Mouse (Mus musculus) forebrain, embryonic 12.5 days (tissue): ENCODE measurements around the gene Ss18l2. TPM values are rescaled to one million over a fixed set of nuclear protein-coding genes. Genes with fewer than 3 reads are reported as not detected.

Experiments
- ATAC-seq: fragments of 200-750 bp; cut with Nextera tagmentation; 2 replicates; pipeline ENCODE4 v1.8.0; 2017; ENCODE audit warnings: moderate TSS enrichment; ENCODE audit not compliant: low FRiP score
- H3K27ac ChIP-seq: fragments of 300-500 bp; sonication (generic); 2 replicates; pipeline ENCODE4 v1.5.1; 2016; ENCODE audit warnings: mild to moderate bottlenecking
- H3K27me3 ChIP-seq: fragments of 300-500 bp; sonication (generic); 2 replicates; pipeline ENCODE4 v1.6.1; 2016; ENCODE audit warnings: mild to moderate bottlenecking
- H3K36me3 ChIP-seq: fragments of 300-500 bp; sonication (generic); replicated peaks from 2 replicates; pipeline ENCODE4 v1.6.1; 2016; ENCODE audit warnings: mild to moderate bottlenecking
- H3K4me1 ChIP-seq: fragments of 300-500 bp; sonication (generic); 2 replicates; pipeline ENCODE4 v1.6.1; 2016
- H3K4me2 ChIP-seq: fragments of 300-500 bp; sonication (generic); 2 replicates; pipeline ENCODE4 v1.6.1; 2016; ENCODE audit warnings: mild to moderate bottlenecking, moderate library complexity
- H3K4me3 ChIP-seq: fragments of 300-500 bp; sonication (generic); replicated peaks from 2 replicates; pipeline ENCODE4 v1.5.1; 2016; ENCODE audit warnings: mild to moderate bottlenecking
- H3K9ac ChIP-seq: fragments of 300-500 bp; sonication (generic); 2 replicates; pipeline ENCODE4 v1.6.1; 2016; ENCODE audit warnings: mild to moderate bottlenecking
- H3K9me3 ChIP-seq: fragments of 300-500 bp; sonication (generic); 2 replicates; pipeline ENCODE4 v1.6.1; 2016
- WGBS: fragments of 180-500 bp; shearing (Covaris S2); methylation state at CpG from one replicate; pipeline ENCODE4 v1.1.7; 2016; 5-methylcytosine and 5-hydroxymethylcytosine counted together
- polyA plus RNA-seq: library from polyadenylated mRNA; unstranded; fragments of >200 nt; fragmentation: Nextera tagmentation; extraction: Ambion mirVana; gene quantifications from 2 replicates; pipeline ENCODE4 v1.2.1, GENCODE M21; 2016

Gene Ss18l2
- polyA plus RNA-seq, 1 experiment from 2014 or later = 104 TPM

- peak within 1 kb of the TSS; percentile 93 for H3K4me2 ChIP-seq
- H3K4me1 ChIP-seq = peaks cover 23% of the 10 kb centered on the region
- peak within 1 kb of the TSS; percentile 87 for H3K9ac ChIP-seq
- ATAC-seq = peak; percentile 98
- H3K36me3 ChIP-seq = peaks cover 4% of the 10 kb centered on the region; the same call in 1 of the 2 replicates
- H3K27me3 ChIP-seq = 0 out of 2 replicates have a peak, but pooled peaks cover 5% of the 10 kb centered on the region
- peak within 1 kb of the TSS; percentile 79 for H3K27ac ChIP-seq
- WGBS = 1% methylated on average over 65 of the region's 69 CpGs
- no peaks in the 10 kb centered on the region for H3K9me3 ChIP-seq
- peak within 1 kb of the TSS; percentile 92 for H3K4me3 ChIP-seq
Observed at GRCm38 (mm10) chr9:121704646-121705625, 5.2 kb upstream of the Ss18l2 start, which contains the start of gene Sec22c. Sec22c (minus strand) TSS chr9:121705490.

DNA sequence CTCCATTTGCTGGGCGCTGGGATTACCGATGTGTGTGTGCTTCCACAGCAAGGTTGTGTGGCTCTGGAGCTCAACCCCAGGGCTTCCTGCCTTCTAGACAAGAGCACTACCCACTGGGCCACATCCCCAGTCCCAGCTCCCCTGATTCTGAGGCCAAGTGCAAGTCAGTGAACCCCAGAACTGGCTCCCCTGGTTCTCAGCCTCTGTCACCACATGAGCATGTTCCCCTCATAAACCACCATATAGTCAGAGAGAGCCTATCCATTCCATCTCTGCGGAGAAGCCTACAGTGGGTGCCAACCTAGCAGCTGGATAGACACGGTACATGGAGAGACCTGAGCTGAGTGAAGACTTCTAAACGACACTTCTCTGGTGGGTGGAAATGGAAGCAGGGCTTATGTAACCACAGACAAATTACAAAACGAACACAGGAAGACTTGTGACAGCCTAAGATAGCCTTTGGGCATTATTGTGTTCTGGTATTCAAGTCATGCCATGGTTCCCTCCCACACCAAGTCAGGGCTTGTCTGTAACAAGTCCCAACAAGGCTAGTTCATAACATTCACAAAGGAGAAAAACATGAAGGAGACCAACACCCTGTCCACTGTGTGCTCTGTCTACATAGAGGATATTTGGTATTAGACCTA, 4.0 kb upstream of the Ss18l2 start:
- Histone ChIP-seq H3K4me1 (peaks cover 29% of the 10 kb centered on the region), H3K9me3 (no peaks in the 10 kb centered on the region), H3K9ac (peak overlapping the region; percentile 87; the same call in 1 of the 2 replicates), H3K4me3 (no peak overlapping the region), H3K4me2 (peak overlapping the region; percentile 93; the same call in 1 of the 2 replicates), H3K27me3 (0 out of 2 replicates have a peak, but pooled peaks cover 5% of the 10 kb centered on the region), H3K27ac (no peak overlapping the region), H3K36me3 (no peaks in the 10 kb centered on the region)
- no peak for ATAC-seq
- WGBS = 83% methylated on average over 6 of the region's 6 CpGs

- Histone ChIP-seq H3K4me1 (peaks cover 40% of the 10 kb centered on the region), H3K9ac (no peak overlapping the region), H3K27me3 (0 out of 2 replicates have a peak, but pooled peaks cover 5% of the 10 kb centered on the region), H3K4me2 (no peak overlapping the region), H3K9me3 (no peaks in the 10 kb centered on the region), H3K36me3 (0 out of 2 replicates have a peak, but pooled peaks cover 6% of the 10 kb centered on the region), H3K4me3 (no peak overlapping the region), H3K27ac (no peak overlapping the region)
- ATAC-seq = no peak
- 83% methylated on average over 6 of the region's 6 CpGs for WGBS
Observed at GRCm38 (mm10) chr9:121707801-121708200, 2.3 kb upstream of the Ss18l2 start.

DNA sequence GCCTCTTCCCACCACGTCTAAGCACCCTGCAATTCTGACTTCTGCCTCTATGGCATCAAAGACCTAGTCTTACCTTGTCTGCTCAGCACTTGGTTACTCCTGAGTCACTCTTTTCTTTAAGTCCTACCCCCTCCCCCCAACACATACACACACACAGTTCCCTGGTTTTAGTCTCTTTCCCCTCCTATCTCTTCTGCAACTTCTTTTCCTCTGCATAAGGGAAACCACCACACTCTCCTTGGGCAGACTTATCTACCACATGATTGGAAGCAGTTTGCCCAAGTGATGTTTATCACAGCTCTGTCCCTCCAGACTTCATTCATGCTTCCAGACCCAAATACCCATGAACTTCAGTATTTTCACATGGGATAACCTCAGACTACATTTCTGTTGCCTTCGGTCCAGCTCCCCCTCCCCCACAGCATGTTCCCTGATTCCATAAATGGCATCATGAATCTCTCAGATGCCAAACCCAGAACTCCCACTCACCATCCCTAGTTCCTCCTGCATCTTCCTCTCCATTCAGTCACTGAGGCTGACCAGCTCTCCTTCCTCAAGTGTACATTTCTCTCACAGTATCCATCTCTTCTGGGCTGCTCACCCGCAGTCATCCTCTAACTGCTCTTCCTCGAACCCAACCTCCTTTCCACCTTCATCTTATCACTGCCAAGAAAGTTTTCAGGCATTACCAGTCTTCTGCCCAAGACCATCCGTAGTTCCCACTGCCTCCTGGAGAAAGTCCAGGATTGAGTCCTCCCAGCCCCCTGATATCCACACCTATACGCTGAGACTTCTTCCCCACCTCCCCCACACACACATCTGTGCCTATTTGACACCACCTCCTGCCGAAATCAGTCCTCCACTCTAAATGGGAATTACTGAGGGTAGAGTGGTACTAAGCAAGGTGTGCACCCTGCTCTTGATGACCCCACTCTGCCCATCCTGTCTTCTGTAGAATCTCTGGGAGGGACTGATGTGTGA, 1.3 kb upstream of the Ss18l2 start:
- H3K4me3 ChIP-seq = no peak overlapping the region
- 69% methylated on average over 7 of the region's 7 CpGs for WGBS
- peaks cover 15% of the 10 kb centered on the region; the same call in 1 of the 2 replicates for H3K36me3 ChIP-seq
- H3K9ac ChIP-seq = no peak overlapping the region
- no peaks in the 10 kb centered on the region for H3K9me3 ChIP-seq
- H3K27ac ChIP-seq = no peak overlapping the region
- 0 out of 2 replicates have a peak, but pooled peaks cover 5% of the 10 kb centered on the region for H3K27me3 ChIP-seq
- no peak overlapping the region for H3K4me2 ChIP-seq
- H3K4me1 ChIP-seq = peaks cover 36% of the 10 kb centered on the region
- ATAC-seq = no peak

GRCm38 (mm10) chr9:121710584-121710975, 451 bp downstream of the Ss18l2 start:
- peak overlapping the region; percentile 88 for H3K27ac ChIP-seq
- H3K9me3 ChIP-seq = no peaks in the 10 kb centered on the region
- ATAC-seq = peak; percentile 30
- H3K4me2 ChIP-seq = peak overlapping the region; percentile 85
- under 1% methylated on average over 18 of the region's 18 CpGs for WGBS
- H3K36me3 ChIP-seq = peaks cover 15% of the 10 kb centered on the region; the same call in 1 of the 2 replicates
- H3K9ac ChIP-seq = peak overlapping the region; percentile 88
- 0 out of 2 replicates have a peak, but pooled peaks cover 5% of the 10 kb centered on the region for H3K27me3 ChIP-seq
- peak overlapping the region; percentile 87 for H3K4me3 ChIP-seq
- peaks cover 24% of the 10 kb centered on the region for H3K4me1 ChIP-seq

- no peak overlapping the region for H3K4me2 ChIP-seq
- no peak overlapping the region for H3K27ac ChIP-seq
- H3K27me3 ChIP-seq = no peaks in the 10 kb centered on the region
- ATAC-seq = no peak
- H3K9ac ChIP-seq = no peak overlapping the region
- H3K4me3 ChIP-seq = no peak overlapping the region
- 88% methylated on average over 2 of the region's 2 CpGs for WGBS
- peaks cover 15% of the 10 kb centered on the region; the same call in 1 of the 2 replicates for H3K36me3 ChIP-seq
- no peaks in the 10 kb centered on the region for H3K9me3 ChIP-seq
- peaks cover 16% of the 10 kb centered on the region for H3K4me1 ChIP-seq
Observed at GRCm38 (mm10) chr9:121717048-121717447, 6.9 kb downstream of the Ss18l2 start.

DNA sequence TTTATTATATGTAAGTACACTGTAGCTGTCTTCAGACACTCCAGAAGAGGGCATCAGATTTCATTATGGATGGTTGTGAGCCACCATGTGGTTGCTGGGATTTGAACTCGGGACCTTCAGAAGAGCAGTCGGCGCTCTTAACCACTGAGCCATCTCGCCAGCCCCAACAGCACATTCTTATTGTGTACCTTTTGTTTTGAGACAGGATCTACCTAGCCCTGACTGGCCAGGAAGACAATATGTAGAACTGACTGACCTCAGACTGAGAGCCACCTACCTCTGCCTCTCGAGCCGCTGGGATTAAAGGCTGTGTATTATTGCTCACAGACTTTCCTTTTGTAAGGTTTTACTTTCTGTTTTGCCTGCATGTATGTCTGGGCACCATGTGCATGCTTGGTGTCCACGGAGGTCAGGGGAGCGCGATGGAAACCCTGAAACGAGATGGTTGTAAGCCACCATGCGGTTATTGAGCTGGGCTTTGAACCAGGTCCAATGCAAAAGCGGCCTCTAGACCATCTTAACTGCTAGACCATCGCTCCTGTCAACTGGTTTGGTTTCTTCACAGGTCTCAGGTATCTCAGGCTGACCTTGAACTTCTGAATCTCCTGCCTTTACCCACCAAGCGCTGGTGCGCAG, 8.1 kb downstream of the Ss18l2 start:
- Histone ChIP-seq H3K27me3 (no peaks in the 10 kb centered on the region), H3K36me3 (peaks cover 5% of the 10 kb centered on the region; the same call in 1 of the 2 replicates), H3K27ac (peak overlapping the region; percentile 96), H3K4me3 (peak overlapping the region; percentile 97), H3K4me2 (peak overlapping the region; percentile 84), H3K9ac (peak overlapping the region; percentile 97), H3K9me3 (no peaks in the 10 kb centered on the region), H3K4me1 (peaks cover 13% of the 10 kb centered on the region)
- 64% methylated on average over 15 of the region's 15 CpGs for WGBS
- peak; percentile 5; the same call in 1 of the 2 replicates for ATAC-seq

GRCm38 (mm10) chr9:121718792-121719318, 8.7 kb downstream of the Ss18l2 start, which contains the start of gene Nktr:
Nktr (plus strand) TSS chr9:121719169.
- no peaks in the 10 kb centered on the region for H3K9me3 ChIP-seq
- no peaks in the 10 kb centered on the region; the same call in 1 of the 2 replicates for H3K36me3 ChIP-seq
- under 1% methylated on average over 58 of the region's 61 CpGs for WGBS
- peak; percentile 99 for ATAC-seq
- peak within 1 kb of the TSS; percentile 84 for H3K4me2 ChIP-seq
- peak within 1 kb of the TSS; percentile 96 for H3K27ac ChIP-seq
- peak within 1 kb of the TSS; percentile 97 for H3K9ac ChIP-seq
- H3K4me3 ChIP-seq = peak within 1 kb of the TSS; percentile 97
- H3K4me1 ChIP-seq = peaks cover 13% of the 10 kb centered on the region
- no peaks in the 10 kb centered on the region for H3K27me3 ChIP-seq

DNA sequence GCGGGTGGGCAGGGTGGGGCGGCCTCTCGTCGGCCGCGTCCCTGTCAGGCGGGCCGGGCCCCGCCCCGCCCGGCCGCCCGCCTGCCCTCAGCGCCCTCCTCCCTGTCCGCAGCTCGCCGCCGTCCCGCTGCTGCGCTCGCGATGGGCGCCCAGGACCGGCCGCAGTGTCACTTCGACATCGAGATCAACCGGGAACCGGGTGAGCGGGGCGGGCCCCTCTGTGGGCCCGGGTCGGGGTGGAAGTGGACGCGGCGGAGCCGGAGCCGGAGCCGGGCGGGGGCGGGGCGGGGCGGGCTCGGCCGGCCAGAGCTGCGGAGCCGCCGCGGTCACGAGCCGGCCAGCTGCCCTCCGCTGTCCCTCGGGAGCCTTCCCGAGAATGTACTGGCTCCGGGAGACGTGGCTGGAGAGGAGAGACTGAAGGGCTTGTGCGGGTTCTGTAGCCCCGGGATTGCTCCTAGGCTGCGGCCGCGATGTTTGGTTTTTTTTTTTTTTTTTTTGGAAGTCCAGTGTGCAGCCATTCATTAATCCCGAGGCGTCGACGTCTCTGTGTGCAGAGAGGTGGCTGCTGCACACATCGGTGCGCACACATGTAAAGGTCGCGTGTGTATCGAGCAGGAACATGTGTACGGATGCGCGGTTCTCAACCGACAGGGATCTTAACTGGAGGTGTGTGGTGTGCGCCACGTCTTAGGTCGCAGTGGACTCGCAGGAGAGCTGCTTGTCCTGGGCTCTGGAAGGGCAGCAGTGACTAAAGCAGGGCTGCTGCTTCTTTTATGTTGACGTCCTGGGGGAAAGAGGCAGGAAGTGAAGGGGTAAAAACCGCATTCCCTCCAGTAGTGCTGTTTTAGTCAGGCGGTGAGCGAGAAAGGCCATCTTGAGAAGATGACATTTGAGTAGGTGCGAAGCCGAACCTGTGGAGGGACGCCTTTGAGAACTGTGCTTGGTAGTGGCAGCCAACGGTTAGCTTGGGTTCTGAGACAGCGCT, 9.5 kb downstream of the Ss18l2 start:
- peak overlapping the region; percentile 97 for H3K9ac ChIP-seq
- under 1% methylated on average over 66 of the region's 87 CpGs for WGBS
- peak overlapping the region; percentile 84 for H3K4me2 ChIP-seq
- H3K9me3 ChIP-seq = no peaks in the 10 kb centered on the region
- peaks cover 13% of the 10 kb centered on the region for H3K4me1 ChIP-seq
- peak overlapping the region; percentile 97 for H3K4me3 ChIP-seq
- peak; percentile 70 for ATAC-seq
- peak overlapping the region; percentile 96 for H3K27ac ChIP-seq
- no peaks in the 10 kb centered on the region for H3K27me3 ChIP-seq
- no peaks in the 10 kb centered on the region for H3K36me3 ChIP-seq

GRCm38 (mm10) chr9:121740490-121740889, 30.4 kb downstream of the Ss18l2 start:
- no peaks in the 10 kb centered on the region for H3K27me3 ChIP-seq
- peaks cover 49% of the 10 kb centered on the region for H3K36me3 ChIP-seq
- H3K27ac ChIP-seq = no peak overlapping the region
- H3K9ac ChIP-seq = no peak overlapping the region
- H3K4me2 ChIP-seq = no peak overlapping the region
- ATAC-seq = no peak
- 92% methylated on average over 6 of the region's 6 CpGs for WGBS
- no peak overlapping the region for H3K4me3 ChIP-seq
- H3K9me3 ChIP-seq = no peaks in the 10 kb centered on the region
- no peaks in the 10 kb centered on the region for H3K4me1 ChIP-seq
